Mouse (Mus musculus) neural tube, embryonic 13.5 days (tissue): ENCODE measurements around the gene Mea1. TPM values are rescaled to one million over a fixed set of nuclear protein-coding genes. Genes with fewer than 3 reads are reported as not detected.

ENCODE experiments used
- ATAC-seq: fragments of 200-750 bp; cut with Nextera tagmentation; 2 replicates; pipeline ENCODE4 v1.8.0; 2017; ENCODE audit warnings: low read depth, mild to moderate bottlenecking, moderate TSS enrichment, moderate library complexity
- H3K27ac ChIP-seq: fragments of 300-500 bp; sonication (generic); replicated peaks from 2 replicates; pipeline ENCODE4 v1.5.1; 2015; ENCODE audit warnings: moderate library complexity, mild to moderate bottlenecking, inconsistent platforms
- H3K27me3 ChIP-seq: fragments of 300-500 bp; sonication (generic); 2 replicates; pipeline ENCODE4 v1.6.1; 2015; ENCODE audit warnings: mild to moderate bottlenecking, inconsistent platforms
- H3K36me3 ChIP-seq: fragments of 300-500 bp; sonication (generic); 2 replicates; pipeline ENCODE4 v1.6.1; 2015; ENCODE audit warnings: mild to moderate bottlenecking, inconsistent platforms
- H3K4me1 ChIP-seq: fragments of 300-500 bp; sonication (generic); replicated peaks from 2 replicates; pipeline ENCODE4 v1.6.1; 2015; ENCODE audit warnings: inconsistent platforms
- H3K4me2 ChIP-seq: fragments of 300-500 bp; sonication (generic); 2 replicates; pipeline ENCODE4 v1.6.1; 2015; ENCODE audit warnings: inconsistent platforms, mild to moderate bottlenecking, moderate library complexity
- H3K4me3 ChIP-seq: fragments of 300-500 bp; sonication (generic); 2 replicates; pipeline ENCODE4 v1.5.1; 2015; ENCODE audit warnings: mild to moderate bottlenecking, inconsistent platforms
- H3K9ac ChIP-seq: fragments of 300-500 bp; sonication (generic); 2 replicates; pipeline ENCODE4 v1.6.1; 2015; ENCODE audit warnings: moderate library complexity, mild to moderate bottlenecking, inconsistent platforms
- H3K9me3 ChIP-seq: fragments of 300-500 bp; sonication (generic); 2 replicates; pipeline ENCODE4 v1.6.1; 2016; ENCODE audit warnings: inconsistent platforms
- WGBS: fragments of 180-500 bp; shearing (Covaris S2); methylation state at CpG from one replicate; pipeline ENCODE4 v1.1.7; 2015; 5-methylcytosine and 5-hydroxymethylcytosine counted together
- polyA plus RNA-seq: library from polyadenylated mRNA; unstranded; fragments of >200 nt; fragmentation: Nextera tagmentation; extraction: Ambion mirVana; gene quantifications from 2 replicates; pipeline ENCODE4 v1.2.1, GENCODE M21; 2015

Gene Mea1
- 233 and 260 TPM in 2 replicates for polyA plus RNA-seq

DNA sequence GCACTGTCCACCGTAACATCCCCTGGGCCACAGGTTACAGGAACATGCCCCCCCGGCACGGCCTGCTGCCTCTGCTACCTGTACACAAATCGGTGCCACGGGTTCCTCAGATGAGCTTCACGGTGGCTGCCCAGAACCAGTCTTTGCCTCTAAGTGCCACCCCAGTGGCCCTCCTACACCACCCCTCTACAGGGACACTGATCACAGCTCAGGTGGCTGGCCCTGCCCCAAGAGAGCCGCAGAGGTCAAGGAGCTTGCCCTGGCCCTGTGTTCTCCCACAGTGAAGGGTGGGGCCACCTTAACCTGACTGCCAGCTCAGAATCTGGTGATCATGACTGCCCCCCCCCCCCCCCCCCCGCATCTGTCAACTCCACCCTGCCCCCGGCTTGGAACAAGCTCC lies at the start of gene Mea1:
Gene Mea1 (plus strand): TSS at position 378 of the 400 bp plus-strand sequence.
- Histone ChIP-seq H3K27ac (peak within 1 kb of the TSS; percentile 91; the same call in 1 of the 2 replicates), H3K27me3 (no peaks in the 10 kb centered on the region), H3K4me1 (peaks cover 43% of the 10 kb centered on the region), H3K9me3 (no peaks in the 10 kb centered on the region), H3K4me3 (peak within 1 kb of the TSS; percentile 69), H3K36me3 (peaks cover 48% of the 10 kb centered on the region), H3K9ac (peak within 1 kb of the TSS; percentile 80), H3K4me2 (peak within 1 kb of the TSS; percentile 76)
- no peak for ATAC-seq
- WGBS: 88% methylated on average over 9 of the region's 9 CpGs

GRCm38 (mm10) chr17:46629685-46630441 lies 48.7 kb upstream of the Mea1 start:
- peak overlapping the region; percentile 82 for H3K4me2 ChIP-seq
- ATAC-seq: peak; percentile 56
- H3K9ac ChIP-seq: peak overlapping the region; percentile 99
- H3K4me1 ChIP-seq: peaks cover 52% of the 10 kb centered on the region
- peaks cover 42% of the 10 kb centered on the region for H3K36me3 ChIP-seq
- peak overlapping the region; percentile 93 for H3K27ac ChIP-seq
- WGBS: 7% methylated on average over 12 of the region's 12 CpGs
- no peaks in the 10 kb centered on the region for H3K9me3 ChIP-seq
- H3K4me3 ChIP-seq: peak overlapping the region; percentile 98
- no peaks in the 10 kb centered on the region for H3K27me3 ChIP-seq

DNA sequence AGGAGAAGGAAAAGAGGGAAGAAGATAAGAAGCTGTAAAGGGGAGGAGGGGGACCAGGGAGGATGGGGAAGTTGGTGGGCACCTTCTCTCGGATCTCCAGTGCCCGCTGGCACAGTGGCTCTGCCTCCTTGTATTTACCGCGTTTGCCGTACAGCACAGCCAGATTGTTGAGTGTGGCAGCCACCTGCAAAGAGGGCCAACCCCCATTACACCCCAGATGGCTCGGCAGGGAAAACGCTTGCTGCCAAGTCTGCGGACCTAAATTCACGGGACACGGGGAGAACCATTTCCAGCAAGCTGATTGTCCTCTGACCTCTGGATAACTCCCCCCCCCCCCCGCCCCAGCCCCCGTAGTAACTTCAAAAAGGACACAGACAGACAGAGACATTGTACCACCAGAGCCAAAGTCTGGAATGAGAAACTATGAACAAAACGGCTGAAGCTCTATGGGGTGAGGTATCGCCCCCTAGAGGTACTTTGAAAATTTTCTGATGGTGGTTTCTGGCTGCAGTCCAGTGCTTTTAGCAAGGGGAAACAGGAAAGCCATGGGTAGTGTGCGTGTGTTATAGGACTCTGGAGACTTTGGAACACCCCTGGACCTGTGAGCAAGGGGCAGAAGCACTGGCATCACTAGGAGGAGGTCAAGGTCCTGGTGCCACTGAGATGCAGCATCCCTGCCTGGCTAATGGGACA lies 41.6 kb upstream of the Mea1 start:
- no peak; the same call in 1 of the 2 replicates for ATAC-seq
- H3K9me3 ChIP-seq: no peaks in the 10 kb centered on the region
- 14% methylated on average over 15 of the region's 15 CpGs for WGBS
- H3K27ac ChIP-seq: 0 out of 2 replicates have a peak overlapping the region, but pooled peaks have one; percentile 24
- peak overlapping the region; percentile 42 for H3K9ac ChIP-seq
- H3K27me3 ChIP-seq: no peaks in the 10 kb centered on the region
- peak overlapping the region; percentile 39 for H3K4me2 ChIP-seq
- no peak overlapping the region for H3K4me3 ChIP-seq
- peaks cover 5% of the 10 kb centered on the region for H3K4me1 ChIP-seq
- H3K36me3 ChIP-seq: peaks cover 76% of the 10 kb centered on the region

GRCm38 (mm10) chr17:46639929-46640328 lies 38.7 kb upstream of the Mea1 start:
- no peaks in the 10 kb centered on the region for H3K27me3 ChIP-seq
- no peak overlapping the region for H3K9ac ChIP-seq
- no peak overlapping the region for H3K27ac ChIP-seq
- peaks cover 68% of the 10 kb centered on the region for H3K36me3 ChIP-seq
- H3K4me1 ChIP-seq: peaks cover 16% of the 10 kb centered on the region
- ATAC-seq: no peak
- H3K4me3 ChIP-seq: no peak overlapping the region
- 78% methylated on average over 9 of the region's 9 CpGs for WGBS
- no peak overlapping the region for H3K4me2 ChIP-seq
- no peaks in the 10 kb centered on the region for H3K9me3 ChIP-seq

DNA sequence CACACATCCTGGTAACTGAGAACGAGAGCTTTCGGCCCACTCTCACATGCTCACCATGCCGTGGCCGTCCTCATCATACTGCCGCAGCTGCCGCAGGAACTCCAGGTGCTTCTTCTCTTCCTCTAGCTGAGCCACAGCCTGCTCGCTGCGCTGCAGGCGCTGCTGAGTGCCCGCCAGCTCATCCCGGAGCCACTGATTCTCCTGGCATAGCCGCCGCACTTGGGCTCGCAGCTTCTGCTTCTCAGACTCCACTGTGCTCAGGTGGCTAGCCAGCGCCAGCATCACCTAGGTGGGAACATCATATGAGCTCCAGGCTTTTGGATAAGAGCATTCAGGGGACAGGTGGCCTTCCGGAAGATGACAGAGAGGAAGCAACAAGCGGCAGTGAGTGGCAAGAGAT lies 36.5 kb upstream of the Mea1 start:
- Histone ChIP-seq H3K27ac (no peak overlapping the region), H3K4me2 (no peak overlapping the region), H3K36me3 (peaks cover 53% of the 10 kb centered on the region), H3K9ac (no peak overlapping the region), H3K4me1 (peaks cover 22% of the 10 kb centered on the region), H3K4me3 (no peak overlapping the region), H3K27me3 (no peaks in the 10 kb centered on the region), H3K9me3 (no peaks in the 10 kb centered on the region)
- ATAC-seq: no peak
- WGBS: 93% methylated on average over 17 of the region's 17 CpGs

- no peak for ATAC-seq
- H3K9me3 ChIP-seq: no peaks in the 10 kb centered on the region
- peaks cover 27% of the 10 kb centered on the region for H3K4me1 ChIP-seq
- H3K27me3 ChIP-seq: no peaks in the 10 kb centered on the region
- no peak overlapping the region for H3K27ac ChIP-seq
- H3K4me2 ChIP-seq: peak overlapping the region; percentile 92
- WGBS: 89% methylated on average over 12 of the region's 12 CpGs
- H3K4me3 ChIP-seq: peak overlapping the region; percentile 82
- H3K9ac ChIP-seq: peak overlapping the region; percentile 89
- H3K36me3 ChIP-seq: peaks cover 46% of the 10 kb centered on the region
Observed at GRCm38 (mm10) chr17:46644152-46644805, 34.3 kb upstream of the Mea1 start.

DNA sequence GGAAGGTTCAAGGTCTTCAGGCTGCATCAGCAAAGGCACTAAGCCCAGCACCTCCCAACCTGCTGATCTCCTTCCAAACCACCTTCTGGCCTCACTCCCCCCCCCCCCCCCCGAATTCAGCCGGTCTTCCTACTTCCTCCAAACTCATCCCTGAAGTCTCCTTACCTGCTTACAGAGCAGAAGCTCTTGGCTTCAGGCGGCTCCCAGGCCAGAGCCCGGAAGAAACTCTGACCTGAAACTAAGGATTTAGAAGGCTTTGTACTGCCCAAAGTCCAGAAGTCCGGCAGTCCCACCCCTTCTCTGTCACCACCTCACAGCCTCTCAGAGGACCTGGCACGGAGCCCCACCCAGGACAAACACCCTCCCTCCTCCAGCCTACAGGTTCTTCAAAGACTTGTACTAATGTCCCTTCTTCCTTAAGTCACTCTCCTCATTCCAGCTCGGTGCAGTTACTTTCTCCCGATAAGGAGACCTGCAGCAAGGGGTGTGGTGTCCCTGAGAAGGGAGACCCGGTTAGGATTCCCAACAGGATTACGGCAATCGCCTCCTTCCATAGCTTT lies 33.6 kb upstream of the Mea1 start:
- H3K27ac ChIP-seq: peak overlapping the region; percentile 61
- peak overlapping the region; percentile 92 for H3K4me2 ChIP-seq
- H3K4me1 ChIP-seq: peaks cover 34% of the 10 kb centered on the region
- no peaks in the 10 kb centered on the region for H3K27me3 ChIP-seq
- H3K36me3 ChIP-seq: peaks cover 38% of the 10 kb centered on the region
- 19% methylated on average over 11 of the region's 11 CpGs for WGBS
- no peaks in the 10 kb centered on the region for H3K9me3 ChIP-seq
- peak overlapping the region; percentile 82 for H3K4me3 ChIP-seq
- H3K9ac ChIP-seq: peak overlapping the region; percentile 89
- ATAC-seq: 0 out of 2 replicates have a peak, but pooled peaks have one; percentile 2

GRCm38 (mm10) chr17:46645561-46646321 lies 32.9 kb upstream of the Mea1 start, which contains the start of the genes Klc4 and Mrpl2:
Klc4 (minus strand) TSS chr17:46646022.
Mrpl2 (plus strand) TSS chr17:46646229.
- ATAC-seq: peak; percentile 66
- H3K4me2 ChIP-seq: peak within 1 kb of the TSS; percentile 92

DNA sequence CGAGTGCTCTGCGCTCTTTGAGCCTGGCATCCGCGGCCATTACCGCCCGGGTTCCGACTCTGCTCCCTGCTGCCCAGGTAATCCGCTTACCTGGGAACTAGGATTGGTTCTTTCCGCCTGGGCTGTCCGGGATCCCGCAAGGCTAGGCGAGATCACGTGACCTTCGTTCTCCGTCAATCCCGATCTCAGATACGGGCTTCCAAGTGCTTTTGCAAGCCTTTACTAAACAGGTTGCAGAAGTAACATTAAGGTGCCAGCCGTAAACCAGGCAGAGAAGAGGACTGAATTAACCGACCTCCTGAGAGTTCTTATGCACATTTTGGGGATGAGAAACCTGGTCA lies 32.3 kb upstream of the Mea1 start:
- peaks cover 41% of the 10 kb centered on the region for H3K4me1 ChIP-seq
- peak overlapping the region; percentile 82 for H3K4me3 ChIP-seq
- peak overlapping the region; percentile 77 for H3K4me2 ChIP-seq
- no peak for ATAC-seq
- peak overlapping the region; percentile 78 for H3K9ac ChIP-seq
- no peaks in the 10 kb centered on the region for H3K9me3 ChIP-seq
- peaks cover 25% of the 10 kb centered on the region for H3K36me3 ChIP-seq
- H3K27ac ChIP-seq: peak overlapping the region; percentile 91
- 0% methylated on average over 19 of the region's 19 CpGs for whole genome bisulfite sequencing
- H3K27me3 ChIP-seq: no peaks in the 10 kb centered on the region

More at GRCm38 (mm10) chr17:46645561-46646321, 32.9 kb upstream of the Mea1 start, which contains the start of the genes Klc4 and Mrpl2:
- Histone ChIP-seq H3K4me1 (peaks cover 35% of the 10 kb centered on the region), H3K36me3 (peaks cover 31% of the 10 kb centered on the region), H3K9me3 (no peaks in the 10 kb centered on the region), H3K27ac (peak within 1 kb of the TSS; percentile 91), H3K9ac (peak within 1 kb of the TSS; percentile 89), H3K27me3 (no peaks in the 10 kb centered on the region), H3K4me3 (peak within 1 kb of the TSS; percentile 82)
- WGBS: under 1% methylated on average over 53 of the region's 53 CpGs

DNA sequence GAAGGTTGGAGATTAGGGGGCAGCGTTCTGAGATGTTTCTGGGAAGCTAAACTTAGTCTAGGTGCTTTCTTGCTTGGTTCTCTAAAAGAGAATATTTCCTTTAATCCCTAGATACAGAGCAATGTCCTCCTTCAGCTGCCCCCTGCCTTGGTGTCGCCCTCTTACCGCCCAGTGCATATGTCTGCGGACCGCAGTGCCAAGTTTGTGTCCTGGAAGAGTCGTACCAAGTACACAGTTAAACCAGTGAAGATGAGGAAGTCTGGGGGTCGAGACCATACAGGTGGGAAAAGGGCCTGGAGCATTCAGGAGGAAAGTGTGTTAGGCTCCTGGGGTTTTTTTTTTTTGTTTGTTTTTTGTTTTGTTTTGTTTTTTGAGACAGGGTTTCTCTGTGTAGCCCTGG lies 31.3 kb upstream of the Mea1 start:
- Histone ChIP-seq H3K27ac (no peak overlapping the region), H3K9me3 (no peaks in the 10 kb centered on the region), H3K4me2 (peak overlapping the region; percentile 77), H3K4me1 (peaks cover 51% of the 10 kb centered on the region), H3K9ac (no peak overlapping the region; the same call in 1 of the 2 replicates), H3K4me3 (peak overlapping the region; percentile 82; the same call in 1 of the 2 replicates), H3K27me3 (no peaks in the 10 kb centered on the region), H3K36me3 (peaks cover 17% of the 10 kb centered on the region)
- WGBS: 91% methylated on average over 7 of the region's 7 CpGs
- ATAC-seq: no peak

DNA sequence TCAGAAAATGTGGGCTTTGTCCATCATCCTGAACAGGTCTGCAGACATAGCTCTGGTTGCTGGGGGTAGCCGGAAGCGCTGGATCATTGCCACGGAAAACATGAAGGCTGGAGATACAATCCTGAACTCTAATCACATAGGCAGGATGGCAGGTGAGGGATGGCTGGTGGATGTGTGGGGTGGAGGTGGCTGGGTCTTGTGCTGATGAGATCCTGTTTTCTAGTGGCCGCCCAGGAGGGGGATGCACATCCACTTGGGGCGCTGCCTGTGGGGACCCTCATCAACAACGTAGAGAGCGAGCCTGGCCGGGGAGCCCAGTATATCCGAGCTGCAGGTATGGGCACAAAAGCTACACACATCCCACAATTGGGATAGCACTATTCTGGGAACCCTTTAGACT lies 30.2 kb upstream of the Mea1 start:
- Histone ChIP-seq H3K27me3 (no peaks in the 10 kb centered on the region), H3K36me3 (peaks cover 18% of the 10 kb centered on the region), H3K9me3 (no peaks in the 10 kb centered on the region), H3K4me3 (no peak overlapping the region; the same call in 1 of the 2 replicates), H3K4me2 (no peak overlapping the region), H3K27ac (no peak overlapping the region), H3K4me1 (peaks cover 62% of the 10 kb centered on the region), H3K9ac (no peak overlapping the region)
- ATAC-seq: no peak
- 94% methylated on average over 9 of the region's 9 CpGs for WGBS
